Mouse (Mus musculus) MEL (cell line): Measurements from ENCODE around the gene Fem1a. TPM values are rescaled to one million over a fixed set of nuclear protein-coding genes. Genes with fewer than 3 reads are reported as not detected.

ENCODE experiments used
- DNase-seq: peaks from one replicate; pipeline ENCODE4 v3.0.0; 2011; ENCODE audit warnings: low read depth, low spot score
- H3K27ac ChIP-seq: 2 replicates; pipeline ENCODE4 v1.5.1; 2012; ENCODE audit warnings: low read depth, mild to moderate bottlenecking, control low read depth, low read length, moderate library complexity; ENCODE audit not compliant: control insufficient read depth
- H3K27me3 ChIP-seq, 2 experiments: fragments of 150-350 bp in 1 of 2; sonication (generic) in 1 of 2; 2 replicates each; pipeline ENCODE4 v1.6.1; 2012; ENCODE audit warnings: low read length in 2 of 2, mild to moderate bottlenecking in 2 of 2, improper control_type of control experiment in 1 of 2, moderate library complexity in 1 of 2; ENCODE audit not compliant: insufficient read depth in 2 of 2, control insufficient read depth in 1 of 2
- H3K36me3 ChIP-seq, 2 experiments: 2 replicates each; pipeline ENCODE4 v1.6.1; 2012 to 2014; ENCODE audit warnings: low read length in 2 of 2, improper control_type of control experiment in 1 of 2, inconsistent platforms in 1 of 2, mild to moderate bottlenecking in 1 of 2; ENCODE audit not compliant: insufficient read depth in 2 of 2, control insufficient read depth in 1 of 2
- H3K4me1 ChIP-seq, 2 experiments: fragments of 150-350 bp in 1 of 2; sonication (generic) in 1 of 2; 2 replicates each; pipeline ENCODE4 v1.6.1; 2012; ENCODE audit warnings: low read length in 2 of 2, improper control_type of control experiment in 1 of 2, mild to moderate bottlenecking in 1 of 2; ENCODE audit not compliant: insufficient read depth in 2 of 2, control insufficient read depth in 1 of 2
- H3K4me3 ChIP-seq, 2 experiments: fragments of 150-350 bp in 1 of 2; sonication (generic) in 1 of 2; 2 replicates each; pipeline ENCODE4 v1.5.1; 2012; ENCODE audit warnings: low read depth in 2 of 2, low read length in 2 of 2, mild to moderate bottlenecking in 2 of 2, moderate library complexity in 2 of 2, control low read depth in 1 of 2, improper control_type of control experiment in 1 of 2; ENCODE audit not compliant: control insufficient read depth in 1 of 2, insufficient read depth in 1 of 2
- H3K79me2 ChIP-seq: 2 replicates; pipeline ENCODE4 v1.6.1; 2012; ENCODE audit warnings: mild to moderate bottlenecking, low read length, moderate library complexity; ENCODE audit not compliant: control insufficient read depth, poor library complexity, insufficient read depth
- H3K9ac ChIP-seq: 2 replicates; pipeline ENCODE4 v1.6.1; 2012; ENCODE audit warnings: low read depth, mild to moderate bottlenecking, control low read depth, low read length, moderate library complexity; ENCODE audit not compliant: control insufficient read depth, poor library complexity, severe bottlenecking
- H3K9me3 ChIP-seq: fragments of 150-350 bp; sonication (generic); replicated peaks from 2 replicates; pipeline ENCODE4 v1.6.1; 2012; ENCODE audit warnings: mild to moderate bottlenecking, low read length, improper control_type of control experiment, moderate library complexity; ENCODE audit not compliant: insufficient read depth
- POLR2A ChIP-seq, 2 experiments: IDR thresholded peaks; 2 replicates each; pipeline ENCODE4 v1.6.1; 2011 to 2012; ENCODE audit warnings: low read length in 2 of 2, mild to moderate bottlenecking in 2 of 2, control low read depth in 1 of 2, improper control_type of control experiment in 1 of 2, low read depth in 1 of 2, moderate library complexity in 1 of 2; ENCODE audit not compliant: control insufficient read depth in 1 of 2, insufficient read depth in 1 of 2, poor library complexity in 1 of 2
- ZNF384 ChIP-seq: IDR thresholded peaks from 2 replicates; pipeline ENCODE4 v1.6.1; 2012; ENCODE audit warnings: low read depth, mild to moderate bottlenecking, inconsistent platforms, low read length, improper control_type of control experiment
- polyA plus RNA-seq, 2 experiments: library from polyadenylated mRNA; stranded (reverse) in 1 of 2; unstranded in 1 of 2; fragments of >175 nt in 1 of 2; fragments of >200 nt in 1 of 2; gene quantifications; 2 replicates each; pipeline versions ENCODE4 v1.2.1 to v1.2.4; 2012; ENCODE audit warnings: low replicate concordance in 2 of 2, low read depth in 1 of 2; ENCODE audit not compliant: insufficient read length in 2 of 2, insufficient read depth in 1 of 2, missing spikeins in 1 of 2
- total RNA-seq: library from RNA; depleted of rRNA; stranded (reverse); fragments of 300-350 nt; gene quantifications from 2 replicates; pipeline ENCODE4 v1.2.3, GENCODE M21; 2012; rRNA removed

The Fem1a gene
- total and polyA plus RNA-seq, 3 experiments = 17.1 to 21.5 TPM; not detected in 1

- Histone ChIP-seq H3K79me2 (peaks cover 30% of the 10 kb centered on the region), H3K9ac (no peak overlapping the region)
- TF ChIP-seq ZNF384 (no peak), POLR2A (IDR thresholded peaks at IDR 0.05; ENCODE audit: control insufficient read depth in 1 of 2, insufficient read depth in 1 of 2, low read depth in 1 of 2, low read length in 2 of 2, poor library complexity in 1 of 2) (0 out of 4 replicates have a peak, but pooled peaks of 1 of the 2 experiments have one; percentile 22)
- TF ChIP-seq, all 39 proteins: peak for 1
- H3K36me3 ChIP-seq = peaks cover 8 to 9% of the 10 kb centered on the region in 2 experiments
- H3K4me1 ChIP-seq = peaks cover 0 to 9% of the 10 kb centered on the region in 2 experiments; a peak in 1 of 4 replicates
- H3K27me3 ChIP-seq = no peaks in the 10 kb centered on the region
- no peaks in the 10 kb centered on the region for H3K9me3 ChIP-seq
- no peak overlapping the region for H3K4me3 ChIP-seq
- no peak for DNase-seq
- no peak overlapping the region for H3K27ac ChIP-seq
Observed at GRCm38 (mm10) chr17:56309191-56309945, 52.8 kb downstream of the Fem1a start.

Other genes starting within 250 kb of the Fem1a start
- 36.7 and 41.0 TPM in 2 replicates for gene Sh3gl1, start 220.2 kb upstream of the Fem1a start, total RNA-seq
- 10 to 100 TPM in 1 of 2 experiments, not detected in 1; 78.4 TPM for gene Sh3gl1, start 220.2 kb upstream of the Fem1a start, polyA plus RNA-seq
- 48.5 and 49.5 TPM in 2 replicates for gene Chaf1a, start 216.4 kb upstream of the Fem1a start, total RNA-seq
- 100 to 1,000 TPM in 1 of 2 experiments, not detected in 1; 116 TPM for gene Chaf1a, start 216.4 kb upstream of the Fem1a start, polyA plus RNA-seq
- 24.8 and 28.2 TPM in 2 replicates for gene Ubxn6, start 181.8 kb upstream of the Fem1a start, total RNA-seq
- 10 to 100 TPM in 1 of 2 experiments, not detected in 1; 42.2 TPM for gene Ubxn6, start 181.8 kb upstream of the Fem1a start, polyA plus RNA-seq
- 64.2 and 71.9 TPM in 2 replicates for gene Hdgfl2, start 177.2 kb upstream of the Fem1a start, total RNA-seq
- 100 to 1,000 TPM in 1 of 2 experiments, not detected in 1; 132 TPM for gene Hdgfl2, start 177.2 kb upstream of the Fem1a start, polyA plus RNA-seq
- 0.08 and 0.10 TPM in 2 replicates for gene Plin4, start 147.0 kb upstream of the Fem1a start, total RNA-seq
- under 1 TPM in 1 of 2 experiments, not detected in 1; 0.07 TPM for gene Plin4, start 147.0 kb upstream of the Fem1a start, polyA plus RNA-seq
- not detected in 2 replicates for gene Plin5, start 139.2 kb upstream of the Fem1a start, total RNA-seq
- not detected for gene Plin5, start 139.2 kb upstream of the Fem1a start, polyA plus RNA-seq
- gene Lrg1, start 134.8 kb upstream of the Fem1a start, total RNA-seq = not detected in 2 replicates
- gene Lrg1, start 134.8 kb upstream of the Fem1a start, polyA plus RNA-seq = not detected
- 7.0 and 7.7 TPM in 2 replicates for gene Sema6b, start 116.5 kb upstream of the Fem1a start, total RNA-seq
- gene Sema6b, start 116.5 kb upstream of the Fem1a start, polyA plus RNA-seq = 10 to 100 TPM in 1 of 2 experiments, not detected in 1; 16.8 TPM
- 3.4 and 4.0 TPM in 2 replicates for gene Tnfaip8l1, start 94.3 kb upstream of the Fem1a start, total RNA-seq
- 1 to 10 TPM in 1 of 2 experiments, not detected in 1; 5.5 TPM for gene Tnfaip8l1, start 94.3 kb upstream of the Fem1a start, polyA plus RNA-seq
- gene Mydgf, start 72.9 kb upstream of the Fem1a start, total RNA-seq = 112 and 137 TPM in 2 replicates
- 100 to 1,000 TPM in 1 of 2 experiments, not detected in 1; 117 TPM for gene Mydgf, start 72.9 kb upstream of the Fem1a start, polyA plus RNA-seq
- 34.3 and 36.3 TPM in 2 replicates for gene Dpp9, start 37.9 kb upstream of the Fem1a start, total RNA-seq
- 10 to 100 TPM in 1 of 2 experiments, not detected in 1; 67.2 TPM for gene Dpp9, start 37.9 kb upstream of the Fem1a start, polyA plus RNA-seq
- 3.5 and 4.6 TPM in 2 replicates for gene Ticam1, start 20.0 kb downstream of the Fem1a start, total RNA-seq
- gene Ticam1, start 20.0 kb downstream of the Fem1a start, polyA plus RNA-seq = 1 to 10 TPM in 1 of 2 experiments, not detected in 1; 8.7 TPM
- gene Plin3, start 36.1 kb downstream of the Fem1a start, total RNA-seq = 6.6 and 7.6 TPM in 2 replicates
- 10 to 100 TPM in 1 of 2 experiments, not detected in 1; 13.1 TPM for gene Plin3, start 36.1 kb downstream of the Fem1a start, polyA plus RNA-seq
- gene Arrdc5, start 43.5 kb downstream of the Fem1a start, total RNA-seq = not detected in 2 replicates
- gene Arrdc5, start 43.5 kb downstream of the Fem1a start, polyA plus RNA-seq = not detected
- 185 and 201 TPM in 2 replicates for gene Uhrf1, start 46.5 kb downstream of the Fem1a start, total RNA-seq
- gene Uhrf1, start 46.5 kb downstream of the Fem1a start, polyA plus RNA-seq = 100 to 1,000 TPM; 115 to 133 TPM
- gene Kdm4b, start 69.3 kb downstream of the Fem1a start, total RNA-seq = 9.1 and 12.5 TPM in 2 replicates
- 10 to 100 TPM in 1 of 2 experiments, not detected in 1; 27.5 TPM for gene Kdm4b, start 69.3 kb downstream of the Fem1a start, polyA plus RNA-seq
- 37.2 and 51.6 TPM in 2 replicates for gene Ptprs, start 219.7 kb downstream of the Fem1a start, total RNA-seq
- gene Ptprs, start 219.7 kb downstream of the Fem1a start, polyA plus RNA-seq = 100 to 1,000 TPM in 1 of 2 experiments, 10 to 100 TPM in 1; 80.9 to 324 TPM